Mouse (Mus musculus): ENCODE results near the gene Zbtb12.

- no peak for TF ChIP-seq MYC (IDR thresholded peaks at IDR 0.05; ENCODE audit: low read depth, low read length)
- TF ChIP-seq POLR2A (IDR thresholded peaks at IDR 0.05; ENCODE audit: low read depth, low read length), result no peak
- TF ChIP-seq MAFK (IDR thresholded peaks at IDR 0.05; ENCODE audit: insufficient replicate concordance, low read length), result no peak
- no peak for TF ChIP-seq JUND (conservative IDR thresholded peaks at IDR 0.05; ENCODE audit: low read depth, low read length)
- TF ChIP-seq EP300 (IDR thresholded peaks at IDR 0.05; ENCODE audit: low read length), result no peak
- no peak for TF ChIP-seq RAD21 (IDR thresholded peaks at IDR 0.05; ENCODE audit: low read depth, low read length)
- TF ChIP-seq ETS1 (conservative IDR thresholded peaks at IDR 0.05; ENCODE audit: low read depth, low read length), result no peak
- TF ChIP-seq CTCF (conservative IDR thresholded peaks at IDR 0.05 in 1 of 2, IDR thresholded peaks at IDR 0.05 in 1 of 2; ENCODE audit: low read depth in 2 of 2, low read length in 2 of 2), result no peak
- no peak for TF ChIP-seq GABPA (IDR thresholded peaks at IDR 0.05; ENCODE audit: insufficient replicate concordance, low read depth, low read length)
Measured at GRCm38 (mm10) chr17:34838785-34839184, 40.5 kb upstream of the Zbtb12 start.

Measured in CH12.LX (cell line).